Mouse (Mus musculus) liver, adult 2 months (tissue): ENCODE results near the gene Nfia.

Experiments
- CTCF ChIP-seq: fragments of 200-500 bp; IDR thresholded peaks from 2 replicates; pipeline ENCODE4 v1.5.1; 2011; ENCODE audit warnings: low read depth, low read length, control low read depth
- POLR2A ChIP-seq: fragments of 200-500 bp; IDR thresholded peaks from 2 replicates; pipeline ENCODE4 v1.6.1; 2011; ENCODE audit warnings: low read length, control low read depth; ENCODE audit not compliant: insufficient read depth; ENCODE audit errors: extremely low read depth

DNA sequence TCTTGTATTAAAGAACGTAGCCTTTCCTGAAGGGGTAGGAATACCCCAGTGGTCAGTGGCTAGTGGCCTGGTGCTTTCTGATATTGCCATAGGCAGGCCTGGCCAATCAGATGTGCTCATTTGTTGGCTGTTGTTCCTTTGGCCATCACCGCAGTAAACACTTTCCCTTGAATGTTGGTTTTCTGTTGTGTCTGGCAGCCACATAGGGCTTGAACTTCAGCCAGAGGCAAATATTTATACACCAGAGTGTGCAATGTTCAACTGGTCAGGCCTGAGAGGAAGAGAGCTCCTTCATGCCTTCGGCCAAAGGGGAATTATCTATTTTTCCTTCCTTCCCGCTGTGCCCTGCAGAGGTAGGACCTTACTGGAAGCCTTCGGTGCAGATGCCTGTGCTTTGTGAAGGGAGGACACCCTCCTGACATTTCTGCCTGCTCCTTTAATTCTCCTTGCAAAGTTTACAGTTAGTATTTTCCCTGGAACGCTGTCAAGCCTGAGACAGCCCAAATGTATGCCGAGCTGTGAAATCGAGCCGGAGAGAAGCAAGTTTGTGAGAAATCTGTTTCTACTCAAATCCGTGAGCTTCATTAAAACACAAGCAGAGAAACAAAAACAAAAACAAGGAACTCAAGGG, 95.9 kb downstream of the Nfia start:
- TF ChIP-seq CTCF (no peak), POLR2A (no peak)
